Mouse (Mus musculus) lung, embryonic 15.5 days (tissue): ENCODE results near the gene Ctc1. TPM values are rescaled to one million over a fixed set of nuclear protein-coding genes. Genes with fewer than 3 reads are reported as not detected.
"Not testable (repeated sequence)": the region's sequence is repeated elsewhere in the genome, so short reads cannot be mapped to it uniquely, and the experiment has no call there.

Experiments used
- ATAC-seq: fragments of 200-750 bp; cut with Nextera tagmentation; 2 replicates; pipeline ENCODE4 v1.8.0; 2017; ENCODE audit warnings: moderate number of reproducible peaks, borderline replicate concordance; ENCODE audit not compliant: low FRiP score, low TSS enrichment; ENCODE audit errors: extremely low read depth
- H3K27ac ChIP-seq: fragments of 300-500 bp; sonication (generic); 2 replicates; pipeline ENCODE4 v1.5.1; 2015; ENCODE audit warnings: moderate library complexity, mild to moderate bottlenecking, inconsistent platforms
- H3K27me3 ChIP-seq: fragments of 300-500 bp; sonication (generic); 2 replicates; pipeline ENCODE4 v1.6.1; 2015; ENCODE audit warnings: inconsistent platforms
- H3K36me3 ChIP-seq: fragments of 300-500 bp; sonication (generic); 2 replicates; pipeline ENCODE4 v1.6.1; 2015; ENCODE audit warnings: inconsistent platforms
- H3K4me1 ChIP-seq: fragments of 300-500 bp; sonication (generic); 2 replicates; pipeline ENCODE4 v1.6.1; 2015; ENCODE audit warnings: inconsistent platforms
- H3K4me2 ChIP-seq: fragments of 300-500 bp; sonication (generic); 2 replicates; pipeline ENCODE4 v1.6.1; 2015; ENCODE audit warnings: inconsistent platforms, mild to moderate bottlenecking, moderate library complexity
- H3K4me3 ChIP-seq: fragments of 300-500 bp; sonication (generic); 2 replicates; pipeline ENCODE4 v1.5.1; 2015; ENCODE audit warnings: mild to moderate bottlenecking, inconsistent platforms
- H3K9ac ChIP-seq: fragments of 300-500 bp; sonication (generic); 2 replicates; pipeline ENCODE4 v1.6.1; 2015; ENCODE audit warnings: inconsistent platforms
- H3K9me3 ChIP-seq: fragments of 300-500 bp; sonication (generic); 2 replicates; pipeline ENCODE4 v1.6.1; 2016; ENCODE audit warnings: inconsistent platforms
- WGBS: fragments of 180-500 bp; shearing (Covaris S2); methylation state at CpG from one replicate; pipeline ENCODE4 v1.1.7; 2015; 5-methylcytosine and 5-hydroxymethylcytosine counted together
- polyA plus RNA-seq: library from polyadenylated mRNA; unstranded; fragments of >200 nt; fragmentation: Nextera tagmentation; extraction: Ambion mirVana; gene quantifications from 2 replicates; pipeline ENCODE4 v1.2.1, GENCODE M21; 2015

The Ctc1 gene
- polyA plus RNA-seq, 1 experiment from 2014 or later = 53.3 TPM

DNA sequence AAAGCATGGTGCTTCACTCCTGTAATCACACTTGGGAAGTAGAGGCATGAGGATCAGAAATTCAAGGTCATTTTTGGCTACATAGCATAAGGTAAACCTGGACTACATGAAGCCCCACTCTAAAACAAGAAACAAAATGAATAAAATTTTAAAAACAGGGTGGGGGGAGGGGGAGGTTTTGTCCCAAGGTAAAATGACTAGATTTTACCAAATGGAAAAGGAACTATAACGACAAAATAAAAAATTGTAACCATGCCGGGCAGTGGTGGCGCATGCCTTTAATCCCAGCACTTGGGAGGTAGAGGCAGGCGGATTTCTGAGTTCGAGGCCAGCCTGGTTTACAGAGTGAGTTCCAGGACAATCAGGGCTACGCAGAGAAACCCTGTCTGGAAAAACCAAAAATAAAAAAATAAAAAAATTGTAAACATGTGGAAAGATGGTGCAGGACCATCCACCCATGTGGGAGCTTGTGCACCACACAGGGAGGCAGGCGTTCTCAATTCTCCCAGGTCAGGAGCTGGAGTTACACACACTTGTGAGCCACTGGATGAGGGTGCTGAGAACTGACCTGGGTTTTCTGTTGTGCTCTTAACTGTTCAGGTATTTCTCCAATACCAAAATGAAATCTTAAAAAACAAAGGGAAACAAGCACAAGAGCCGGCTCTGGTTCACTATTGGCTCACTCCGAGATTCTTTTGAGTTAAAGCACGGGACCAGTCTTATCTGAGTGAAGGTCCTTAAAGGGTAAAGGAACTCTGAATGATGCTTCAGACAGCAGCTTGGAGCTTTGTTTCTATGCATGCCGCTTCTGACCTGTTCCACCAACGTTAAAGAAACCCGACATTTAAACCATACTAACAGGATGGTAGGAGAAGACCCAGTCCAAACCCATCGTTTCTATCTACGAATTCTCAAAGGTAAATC is 5.0 kb upstream of the Ctc1 start:
- H3K36me3 ChIP-seq = no peaks in the 10 kb centered on the region
- H3K27me3 ChIP-seq = no peaks in the 10 kb centered on the region
- no peak overlapping the region for H3K4me3 ChIP-seq
- peak overlapping the region; percentile 82 for H3K4me2 ChIP-seq
- ATAC-seq = no peak
- H3K9me3 ChIP-seq = no peaks in the 10 kb centered on the region
- H3K4me1 ChIP-seq = peaks cover 18% of the 10 kb centered on the region
- H3K27ac ChIP-seq = no peak overlapping the region
- no peak overlapping the region for H3K9ac ChIP-seq
- WGBS = 84% methylated on average over 15 of the region's 15 CpGs

DNA sequence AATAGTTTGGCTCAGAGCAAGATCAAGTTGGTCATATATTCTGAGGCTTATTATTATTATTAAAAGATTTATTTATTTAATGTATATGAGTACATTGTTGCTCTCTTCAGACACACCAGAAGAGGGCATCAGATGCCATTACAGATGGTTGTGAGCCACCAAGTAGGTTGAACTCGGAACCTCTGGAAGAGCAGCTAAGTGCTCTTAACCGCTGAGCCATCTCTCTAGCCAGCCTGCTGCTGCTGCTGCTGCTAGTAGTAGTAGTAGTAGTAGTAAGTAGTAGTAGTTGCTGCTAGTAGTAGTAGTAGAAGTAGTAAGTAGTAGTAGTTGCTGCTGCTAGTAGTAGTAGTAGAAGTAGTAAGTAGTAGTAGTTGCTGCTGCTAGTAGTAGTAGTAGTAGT is 4.3 kb upstream of the Ctc1 start:
- not testable (repeated sequence) for H3K36me3 ChIP-seq, ATAC-seq, H3K9me3 ChIP-seq, H3K9ac ChIP-seq, H3K27me3 ChIP-seq
- Histone ChIP-seq H3K27ac (peak overlapping the region; percentile 83; the same call in 1 of the 2 replicates), H3K4me1 (peaks cover 18% of the 10 kb centered on the region), H3K4me2 (peak overlapping the region; percentile 82), H3K4me3 (peak overlapping the region; percentile 49)
- 53% methylated on average over 2 of the region's 2 CpGs for WGBS

DNA sequence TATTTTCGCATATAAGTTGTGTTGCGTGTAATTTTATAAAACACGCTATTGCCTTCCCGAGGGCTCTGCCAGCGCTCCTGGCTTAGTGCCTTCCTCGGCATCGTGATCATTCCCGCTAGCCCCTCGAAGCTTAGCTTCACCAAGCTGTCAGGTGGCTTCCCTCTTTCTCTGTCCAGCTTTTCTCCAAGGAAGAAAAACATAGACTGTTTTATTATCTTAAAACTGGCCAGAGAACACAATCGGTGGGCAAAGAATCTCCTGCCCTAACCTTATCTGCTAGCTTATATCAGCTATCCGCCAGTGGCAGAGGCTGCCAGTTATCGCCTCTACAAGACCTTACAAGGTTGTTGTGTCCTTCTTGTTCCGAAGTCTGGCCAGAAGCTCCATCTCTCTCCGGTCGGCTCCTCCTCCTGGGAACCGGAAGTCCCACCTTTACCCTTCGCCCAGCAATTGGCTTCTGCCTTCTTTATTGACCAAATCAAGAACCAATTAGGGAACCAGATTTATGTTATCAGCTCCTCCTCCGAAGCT is 3.6 kb upstream of the Ctc1 start:
- H3K36me3 ChIP-seq = no peaks in the 10 kb centered on the region
- no peaks in the 10 kb centered on the region for H3K9me3 ChIP-seq
- peak overlapping the region; percentile 83 for H3K27ac ChIP-seq
- peak overlapping the region; percentile 49 for H3K4me3 ChIP-seq
- 1% methylated on average over 18 of the region's 18 CpGs for WGBS
- ATAC-seq = peak; percentile 62; the same call in 1 of the 2 replicates
- peaks cover 24% of the 10 kb centered on the region for H3K4me1 ChIP-seq
- H3K27me3 ChIP-seq = no peaks in the 10 kb centered on the region
- peak overlapping the region; percentile 58 for H3K9ac ChIP-seq
- H3K4me2 ChIP-seq = peak overlapping the region; percentile 82

DNA sequence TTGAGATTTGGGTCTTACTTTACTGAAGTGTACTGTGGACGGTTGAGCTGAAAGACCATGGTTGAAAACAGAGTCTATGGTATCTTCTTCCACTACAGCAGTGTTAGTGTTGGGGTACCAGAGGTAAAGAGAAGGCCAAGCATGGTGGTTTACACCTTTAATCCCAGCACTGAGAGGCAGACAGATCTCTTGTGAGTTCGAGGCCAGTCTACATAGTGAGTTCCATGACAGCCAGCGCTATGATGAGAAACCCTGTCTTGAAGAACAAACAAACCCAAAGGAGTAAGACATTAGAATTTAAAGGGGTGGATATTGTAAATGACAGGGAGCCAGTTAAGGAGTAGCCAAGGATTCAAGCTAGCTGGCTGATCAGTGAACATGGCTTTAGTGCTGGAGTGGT is 1.0 kb downstream of the Ctc1 start:
- H3K4me3 ChIP-seq = peak overlapping the region; percentile 68
- no peaks in the 10 kb centered on the region for H3K27me3 ChIP-seq
- 47% methylated on average over 3 of the region's 3 CpGs for WGBS
- no peak for ATAC-seq
- H3K9ac ChIP-seq = peak overlapping the region; percentile 83
- H3K27ac ChIP-seq = no peak overlapping the region
- peaks cover 10% of the 10 kb centered on the region for H3K36me3 ChIP-seq
- no peaks in the 10 kb centered on the region for H3K9me3 ChIP-seq
- peaks cover 13% of the 10 kb centered on the region for H3K4me1 ChIP-seq
- H3K4me2 ChIP-seq = peak overlapping the region; percentile 73

DNA sequence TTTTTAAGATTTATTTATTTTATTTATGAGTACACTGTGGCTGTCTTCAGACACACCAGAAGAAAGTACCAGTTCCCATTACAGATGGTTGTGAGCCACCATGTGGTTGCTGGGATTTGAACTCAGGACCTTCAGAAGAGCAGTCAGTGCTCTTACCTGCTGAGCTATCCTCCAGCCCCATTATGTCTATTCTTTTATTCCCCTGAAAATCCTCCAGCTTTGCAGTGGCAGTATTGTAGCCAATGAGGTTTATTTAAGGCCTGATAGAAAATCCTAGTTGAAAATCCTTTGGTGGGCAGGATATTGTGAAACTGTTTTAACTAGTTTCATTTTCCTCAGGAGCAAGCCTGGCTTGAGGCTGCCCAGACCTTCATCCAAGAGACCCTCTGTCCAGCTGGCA is 5.0 kb downstream of the Ctc1 start:
- H3K9ac ChIP-seq = no peak overlapping the region
- H3K36me3 ChIP-seq = peaks cover 48% of the 10 kb centered on the region
- H3K9me3 ChIP-seq = no peaks in the 10 kb centered on the region
- H3K4me1 ChIP-seq = peaks cover 7% of the 10 kb centered on the region
- H3K4me2 ChIP-seq = no peak overlapping the region
- H3K27ac ChIP-seq = no peak overlapping the region
- ATAC-seq = no peak
- no peak overlapping the region for H3K4me3 ChIP-seq
- H3K27me3 ChIP-seq = no peaks in the 10 kb centered on the region

DNA sequence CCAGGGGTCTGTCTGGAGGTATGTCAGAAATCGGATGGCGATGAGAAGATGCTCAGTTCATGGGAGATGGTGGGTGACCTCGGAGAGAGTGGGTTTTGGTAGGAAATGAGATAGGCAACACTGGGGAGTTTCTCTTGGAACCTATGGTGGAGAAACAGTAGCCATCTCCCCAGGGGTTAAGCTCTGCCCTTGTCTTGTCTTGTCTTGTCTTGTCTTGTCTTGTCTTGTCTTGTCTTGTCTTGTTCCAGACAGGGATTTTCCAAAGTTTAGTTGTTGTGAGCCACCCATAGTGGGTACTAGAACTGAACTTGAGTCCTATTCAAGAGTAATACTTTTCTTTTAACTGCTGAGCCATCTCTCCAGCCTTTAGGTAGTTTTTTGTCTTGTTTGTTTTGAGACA is 10.9 kb downstream of the Ctc1 start:
- 85% methylated on average over 3 of the region's 3 CpGs for WGBS
- Histone ChIP-seq H3K27ac (no peak overlapping the region), H3K9me3 (no peaks in the 10 kb centered on the region), H3K4me3 (no peak overlapping the region), H3K36me3 (peaks cover 98% of the 10 kb centered on the region), H3K9ac (no peak overlapping the region), H3K27me3 (no peaks in the 10 kb centered on the region), H3K4me2 (no peak overlapping the region), H3K4me1 (no peaks in the 10 kb centered on the region)
- no peak for ATAC-seq

DNA sequence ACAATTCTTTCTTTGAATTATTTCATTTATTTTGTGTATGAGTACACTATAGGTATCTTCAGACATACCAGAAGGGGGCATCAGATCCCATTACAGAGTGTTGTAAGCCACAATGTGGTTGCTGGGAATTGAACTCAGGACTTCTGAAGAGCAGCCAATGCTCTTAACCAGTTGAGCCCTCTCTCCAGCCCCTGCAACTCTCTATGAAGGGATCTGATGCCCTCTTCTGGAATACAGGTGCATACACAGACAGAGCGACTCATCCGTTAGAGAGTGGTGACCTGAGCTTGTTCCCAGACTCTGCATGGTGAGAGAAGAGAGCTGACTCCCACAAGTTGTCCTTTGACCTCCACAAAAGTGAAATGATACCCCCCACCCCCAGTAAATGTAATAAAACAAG is 13.1 kb downstream of the Ctc1 start:
- Histone ChIP-seq H3K4me3 (no peak overlapping the region), H3K36me3 (peaks cover 97% of the 10 kb centered on the region), H3K9ac (no peak overlapping the region), H3K9me3 (no peaks in the 10 kb centered on the region), H3K27ac (no peak overlapping the region), H3K4me2 (no peak overlapping the region), H3K4me1 (no peaks in the 10 kb centered on the region), H3K27me3 (no peaks in the 10 kb centered on the region)
- no peak for ATAC-seq
- WGBS = 57% methylated on average over 2 of the region's 2 CpGs

DNA sequence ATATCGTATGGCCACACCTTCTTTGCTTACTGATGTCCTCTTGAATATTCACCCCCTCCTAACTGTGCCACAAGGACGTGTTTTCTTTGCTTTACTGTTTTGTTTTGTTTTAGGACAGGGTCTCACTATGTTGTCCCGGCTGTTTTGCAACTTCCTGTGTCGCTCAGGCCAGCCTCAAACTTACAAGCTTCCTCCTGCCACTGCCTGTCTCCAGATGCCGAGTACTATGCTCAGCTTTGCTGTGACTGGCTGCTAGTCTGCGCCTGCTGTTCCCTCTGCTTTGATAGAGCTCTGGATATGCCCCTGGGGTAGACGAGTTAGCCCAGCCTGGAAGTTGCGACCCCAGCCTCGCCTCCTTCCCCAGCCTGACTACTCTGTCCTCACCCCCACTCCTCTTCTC is 17.8 kb downstream of the Ctc1 start:
- Histone ChIP-seq H3K27me3 (no peaks in the 10 kb centered on the region), H3K27ac (no peak overlapping the region), H3K4me2 (no peak overlapping the region), H3K4me1 (peaks cover 19% of the 10 kb centered on the region), H3K36me3 (peaks cover 74% of the 10 kb centered on the region), H3K9me3 (no peaks in the 10 kb centered on the region), H3K9ac (no peak overlapping the region), H3K4me3 (no peak overlapping the region)
- 69% methylated on average over 9 of the region's 9 CpGs for WGBS
- no peak for ATAC-seq

DNA sequence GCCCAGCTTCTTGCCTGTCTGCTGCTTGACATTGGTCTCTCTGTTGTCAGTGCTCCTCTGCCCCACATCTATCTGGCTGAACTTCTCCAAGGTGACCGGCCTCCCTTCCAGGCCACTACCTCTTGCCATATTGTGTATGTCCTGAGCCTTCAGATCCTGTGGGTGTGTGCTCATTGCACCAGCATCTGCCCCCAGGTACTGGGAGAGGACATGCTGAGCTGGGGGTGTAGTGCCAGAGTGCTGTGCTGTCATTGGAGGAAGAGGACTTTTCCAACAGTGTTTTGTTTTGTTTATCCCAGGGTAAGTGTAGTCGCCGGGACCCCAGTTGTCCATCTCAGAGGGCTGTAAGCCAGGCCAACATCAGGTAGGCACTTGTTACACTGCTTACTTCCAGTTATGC is 18.9 kb downstream of the Ctc1 start:
- 89% methylated on average over 3 of the region's 3 CpGs for WGBS
- Histone ChIP-seq H3K9me3 (no peaks in the 10 kb centered on the region), H3K4me2 (no peak overlapping the region), H3K36me3 (peaks cover 64% of the 10 kb centered on the region), H3K27me3 (no peaks in the 10 kb centered on the region), H3K4me3 (no peak overlapping the region), H3K4me1 (peaks cover 29% of the 10 kb centered on the region), H3K27ac (no peak overlapping the region), H3K9ac (no peak overlapping the region)
- no peak for ATAC-seq

DNA sequence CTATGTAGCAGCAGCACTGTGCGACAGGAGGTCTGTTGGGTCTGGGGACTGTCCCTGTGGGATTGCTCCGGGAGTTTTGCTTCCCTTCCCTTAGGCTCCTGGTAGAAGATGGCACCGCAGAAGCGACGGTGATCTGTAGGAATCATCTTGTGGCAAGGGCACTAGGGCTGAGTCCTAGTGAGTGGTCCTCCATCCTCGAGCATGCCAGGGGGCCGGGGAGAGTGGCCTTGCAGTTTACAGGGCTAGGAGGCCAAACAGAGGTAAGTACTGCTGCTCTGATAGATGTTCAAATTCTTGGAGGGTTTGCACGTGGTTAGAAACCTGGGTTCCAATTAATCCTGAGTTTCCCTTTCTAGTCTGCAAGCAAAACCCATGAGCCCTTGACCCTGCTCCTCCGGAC is 19.7 kb downstream of the Ctc1 start:
- Histone ChIP-seq H3K27me3 (no peaks in the 10 kb centered on the region), H3K9me3 (no peaks in the 10 kb centered on the region), H3K4me1 (peaks cover 29% of the 10 kb centered on the region), H3K4me3 (no peak overlapping the region; the same call in 1 of the 2 replicates), H3K36me3 (peaks cover 57% of the 10 kb centered on the region), H3K27ac (peak overlapping the region; percentile 65), H3K4me2 (peak overlapping the region; percentile 59), H3K9ac (no peak overlapping the region)
- ATAC-seq = no peak
- WGBS = 83% methylated on average over 9 of the region's 9 CpGs

DNA sequence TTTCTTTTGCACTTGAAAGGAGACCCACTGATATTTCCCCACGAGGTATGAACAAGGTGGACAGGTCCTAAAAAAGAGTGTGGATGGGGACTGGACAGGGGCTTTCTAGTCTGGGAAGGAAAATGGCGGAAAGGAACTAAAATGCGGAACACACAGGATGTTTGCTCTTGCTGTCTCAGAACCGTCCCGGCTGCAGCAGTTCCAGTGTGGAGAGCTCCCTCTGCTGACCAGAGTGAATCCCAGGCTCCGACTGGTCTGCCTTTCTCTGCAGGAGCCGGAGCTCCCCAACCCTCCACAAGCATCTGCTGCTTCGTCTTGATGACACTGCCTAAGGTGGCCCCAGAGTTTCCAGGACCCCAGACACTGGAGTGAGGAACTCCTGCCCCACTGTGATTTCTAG is 20.1 kb downstream of the Ctc1 start:
- Histone ChIP-seq H3K9me3 (no peaks in the 10 kb centered on the region), H3K4me2 (peak overlapping the region; percentile 59), H3K4me1 (peaks cover 29% of the 10 kb centered on the region), H3K27me3 (no peaks in the 10 kb centered on the region), H3K9ac (no peak overlapping the region), H3K36me3 (peaks cover 52% of the 10 kb centered on the region), H3K4me3 (no peak overlapping the region; the same call in 1 of the 2 replicates), H3K27ac (peak overlapping the region; percentile 65)
- peak; percentile 11; the same call in 1 of the 2 replicates for ATAC-seq
- WGBS = 5% methylated on average over 8 of the region's 8 CpGs

DNA sequence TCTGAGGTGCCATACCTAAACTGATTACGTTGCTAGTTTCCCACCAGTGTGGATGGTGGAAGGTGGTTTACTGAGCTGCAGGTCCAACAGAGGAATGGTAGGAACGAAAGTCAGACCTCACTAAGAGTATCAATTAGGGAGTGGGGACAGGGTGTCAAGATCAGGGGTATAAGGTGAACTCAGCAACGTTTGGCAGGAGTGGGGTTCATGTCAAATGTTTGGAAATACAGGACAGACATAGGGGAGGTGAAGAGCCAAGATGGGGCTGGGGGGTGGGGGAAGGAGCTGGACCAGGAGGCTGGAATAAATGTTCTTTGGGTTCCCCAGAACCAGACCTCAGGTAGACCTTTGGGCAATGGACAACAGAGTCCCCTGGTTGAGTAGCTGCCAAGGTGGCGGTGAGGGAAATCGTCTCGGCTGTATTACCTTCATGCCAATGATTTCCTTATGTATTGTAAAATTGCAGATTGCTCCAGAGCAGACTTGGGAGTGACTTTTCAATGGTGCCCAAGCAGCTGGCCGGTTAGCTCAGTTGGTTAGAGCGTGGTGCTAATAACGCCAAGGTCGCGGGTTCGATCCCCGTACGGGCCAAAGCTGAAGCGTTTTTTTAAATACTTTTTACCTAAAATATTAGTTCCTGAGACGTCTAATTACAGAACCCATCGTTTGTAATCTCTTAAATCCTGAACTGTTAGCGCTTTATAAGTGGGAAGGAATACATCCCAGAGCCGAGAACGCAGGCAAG is 20.9 kb downstream of the Ctc1 start:
- ATAC-seq = no peak
- Histone ChIP-seq H3K4me3 (peak overlapping the region; percentile 65), H3K9me3 (no peaks in the 10 kb centered on the region), H3K27me3 (no peaks in the 10 kb centered on the region), H3K4me1 (peaks cover 29% of the 10 kb centered on the region), H3K36me3 (peaks cover 44% of the 10 kb centered on the region), H3K9ac (peak overlapping the region; percentile 69), H3K27ac (peak overlapping the region; percentile 86), H3K4me2 (peak overlapping the region; percentile 59)
- 8% methylated on average over 20 of the region's 20 CpGs for WGBS
